Mouse (Mus musculus): ENCODE measurements around the gene Oasl1.

GRCm38 (mm10) chr5:114953326-114953725, 30.3 kb downstream of the Oasl1 start:
- TF ChIP-seq CTCF (IDR thresholded peaks at IDR 0.05; ENCODE audit: borderline replicate concordance, extremely low read depth, insufficient read depth, insufficient read length) (no peak), POLR2A (IDR thresholded peaks at IDR 0.05; ENCODE audit: borderline replicate concordance, extremely low read depth, insufficient read depth, insufficient read length, poor library complexity, severe bottlenecking) (no peak)
